Mouse (Mus musculus): ENCODE measurements around the gene Misp. TPM values are rescaled to one million over a fixed set of nuclear protein-coding genes. Genes with fewer than 3 reads are reported as not detected.

The Misp gene
- polyA plus RNA-seq, 1 experiment: 1.1 TPM

GRCm38 (mm10) chr10:79879527-79879926, 58.7 kb downstream of the Misp start:
- DNase-seq (ENCODE audit: low read depth): no peak

More at GRCm38 (mm10) chr10:79879527-79879926, 58.7 kb downstream of the Misp start:
- TF ChIP-seq POLR2A (IDR thresholded peaks at IDR 0.05; ENCODE audit: borderline replicate concordance, extremely low read depth, insufficient read depth, insufficient read length, poor library complexity, severe bottlenecking) (no peak), CTCF (IDR thresholded peaks at IDR 0.05; ENCODE audit: borderline replicate concordance, extremely low read depth, insufficient read depth, insufficient read length) (no peak)

Other genes starting within 250 kb of the Misp start
- gene Theg, start 233.7 kb upstream of the Misp start, polyA plus RNA-seq (2012; rRNA removed): not detected in 2 replicates
- gene C2cd4c, start 207.0 kb upstream of the Misp start, polyA plus RNA-seq (2012; rRNA removed): 8.2 and 10.4 TPM in 2 replicates
- gene Shc2, start 183.1 kb upstream of the Misp start, polyA plus RNA-seq (2012; rRNA removed): 48.1 and 54.9 TPM in 2 replicates
- gene Odf3l2, start 175.3 kb upstream of the Misp start, polyA plus RNA-seq (2012; rRNA removed): 0.11 TPM in 1 of 2 replicates, not detected in the other
- 0.87 and 1.1 TPM in 2 replicates for gene Madcam1, start 156.4 kb upstream of the Misp start, polyA plus RNA-seq (2012; rRNA removed)
- 68.2 and 69.2 TPM in 2 replicates for gene Tpgs1, start 151.6 kb upstream of the Misp start, polyA plus RNA-seq (2012; rRNA removed)
- 121 and 151 TPM in 2 replicates for gene Cdc34, start 138.8 kb upstream of the Misp start, polyA plus RNA-seq (2012; rRNA removed)
- gene Gzmm, start 132.0 kb upstream of the Misp start, polyA plus RNA-seq (2012; rRNA removed): 1.4 and 1.9 TPM in 2 replicates
- gene Bsg, start 116.5 kb upstream of the Misp start, polyA plus RNA-seq (2012; rRNA removed): 593 and 631 TPM in 2 replicates
- gene Hcn2, start 104.4 kb upstream of the Misp start, polyA plus RNA-seq (2012; rRNA removed): 8.3 and 16.1 TPM in 2 replicates
- gene Polrmt, start 74.4 kb upstream of the Misp start, polyA plus RNA-seq (2012; rRNA removed): 63.0 and 81.6 TPM in 2 replicates
- 0.28 and 0.74 TPM in 2 replicates for gene Fgf22, start 65.9 kb upstream of the Misp start, polyA plus RNA-seq (2012; rRNA removed)
- 157 and 182 TPM in 2 replicates for gene Rnf126, start 54.0 kb upstream of the Misp start, polyA plus RNA-seq (2012; rRNA removed)
- 1.7 and 2.2 TPM in 2 replicates for gene Fstl3, start 43.7 kb upstream of the Misp start, polyA plus RNA-seq (2012; rRNA removed)
- gene Prss57, start 30.0 kb upstream of the Misp start, polyA plus RNA-seq (2012; rRNA removed): 0.05 and 0.14 TPM in 2 replicates
- 157 and 219 TPM in 2 replicates for gene Palm, start 27.4 kb upstream of the Misp start, polyA plus RNA-seq (2012; rRNA removed)
- 183 and 194 TPM in 2 replicates for gene Ptbp1, start 33.4 kb downstream of the Misp start, polyA plus RNA-seq (2012; rRNA removed)
- 18.0 and 28.0 TPM in 2 replicates for gene Prtn3, start 53.5 kb downstream of the Misp start, polyA plus RNA-seq (2012; rRNA removed)
- gene Plppr3, start 53.6 kb downstream of the Misp start, polyA plus RNA-seq (2012; rRNA removed): 805 and 1,208 TPM in 2 replicates
- 0.28 and 0.49 TPM in 2 replicates for gene Elane, start 65.3 kb downstream of the Misp start, polyA plus RNA-seq (2012; rRNA removed)
- gene Cfd, start 69.9 kb downstream of the Misp start, polyA plus RNA-seq (2012; rRNA removed): 0.60 and 0.81 TPM in 2 replicates
- 84.7 and 92.6 TPM in 2 replicates for gene Med16, start 87.9 kb downstream of the Misp start, polyA plus RNA-seq (2012; rRNA removed)
- not detected in 2 replicates for gene Gm26602, start 89.9 kb downstream of the Misp start, polyA plus RNA-seq (2012; rRNA removed)
- gene Kiss1r, start 96.0 kb downstream of the Misp start, polyA plus RNA-seq (2012; rRNA removed): 4.1 and 4.4 TPM in 2 replicates
- gene R3hdm4, start 100.2 kb downstream of the Misp start, polyA plus RNA-seq (2012; rRNA removed): 195 and 197 TPM in 2 replicates
- gene Arid3a, start 106.1 kb downstream of the Misp start, polyA plus RNA-seq (2012; rRNA removed): 5.2 and 7.0 TPM in 2 replicates
- 59.7 and 74.1 TPM in 2 replicates for gene Wdr18, start 139.2 kb downstream of the Misp start, polyA plus RNA-seq (2012; rRNA removed)
- gene Grin3b, start 149.7 kb downstream of the Misp start, polyA plus RNA-seq (2012; rRNA removed): 0.20 and 0.38 TPM in 2 replicates
- gene Tmem259, start 163.3 kb downstream of the Misp start, polyA plus RNA-seq (2012; rRNA removed): 221 and 337 TPM in 2 replicates
- 21.2 and 30.7 TPM in 2 replicates for gene Cnn2, start 167.6 kb downstream of the Misp start, polyA plus RNA-seq (2012; rRNA removed)
- 12.2 and 12.7 TPM in 2 replicates for gene Abca7, start 175.5 kb downstream of the Misp start, polyA plus RNA-seq (2012; rRNA removed)
- 3.4 and 3.8 TPM in 2 replicates for gene Arhgap45, start 195.7 kb downstream of the Misp start, polyA plus RNA-seq (2012; rRNA removed)
- 216 and 272 TPM in 2 replicates for gene Polr2e, start 218.8 kb downstream of the Misp start, polyA plus RNA-seq (2012; rRNA removed)
- 376 and 484 TPM in 2 replicates for gene Gpx4, start 226.2 kb downstream of the Misp start, polyA plus RNA-seq (2012; rRNA removed)

All from brain, embryonic 14.5 days (tissue).